In genomic region chr10:80697812-80698211, GRCm38 (mm10) we compare ENCODE assay signal across 10 mouse cellular contexts. TPM values are rescaled to one million over a fixed set of nuclear protein-coding genes. Genes with fewer than 3 reads are reported as not detected.
DNase-seq lines count a peak whose midpoint lies in the region; ATAC-seq and TF ChIP-seq lines count a peak whose summit lies in the region.
"Had no signal": no experiment of that assay in that cellular context is flagged by ENCODE, and none has a peak within 500 bp of the region (broad histone marks: within the 10 kb centered on the region; RNA-seq: fewer than 3 reads in every experiment).

No protein-coding gene starts in this region.

- peaks cover 20% of the 10 kb centered on the region for H3K4me1 ChIP-seq in hindbrain, embryonic 14.5 days (replicated peaks; ENCODE audit: control insufficient read depth, insufficient read depth, low read length)
- peaks cover 27% of the 10 kb centered on the region for H3K4me1 ChIP-seq in hindbrain, embryonic 16.5 days (ENCODE audit: control insufficient read depth, insufficient read depth, low read depth, low read length)
- peaks cover 87% of the 10 kb centered on the region for H3K4me1 ChIP-seq in G1E (ENCODE audit: insufficient read depth, low read depth, low read length)
- peaks cover 89% of the 10 kb centered on the region for H3K4me1 ChIP-seq in liver, embryonic 16.5 days (ENCODE audit: control insufficient read depth, low read depth, low read length)

- H3K9ac ChIP-seq in hindbrain, embryonic 14.5 days: 0 out of 2 replicates have a peak overlapping the region, but pooled peaks have one; percentile 11
- no peak overlapping the region for H3K9ac ChIP-seq in hindbrain, embryonic 16.5 days (ENCODE audit: low read depth, low read length)
- peak overlapping the region; percentile 60 for H3K9ac ChIP-seq in liver, embryonic 16.5 days (ENCODE audit: low read depth, low read length)

- H3K36me3 ChIP-seq in hindbrain, embryonic 14.5 days (replicated peaks; ENCODE audit: control insufficient read depth, insufficient read depth): peaks cover 24% of the 10 kb centered on the region; the same call in 1 of the 2 replicates
- H3K36me3 ChIP-seq in hindbrain, embryonic 16.5 days (ENCODE audit: control insufficient read depth, insufficient read depth, low read length): no peaks in the 10 kb centered on the region
- H3K36me3 ChIP-seq in G1E (replicated peaks): peaks cover 63% of the 10 kb centered on the region
- H3K36me3 ChIP-seq in liver, embryonic 16.5 days (ENCODE audit: control insufficient read depth, insufficient read depth): no peaks in the 10 kb centered on the region

- H3K4me3 ChIP-seq in hindbrain, embryonic 14.5 days (replicated peaks; ENCODE audit: low read length): no peak overlapping the region
- H3K4me3 ChIP-seq in hindbrain, embryonic 16.5 days (ENCODE audit: low read length): no peak overlapping the region
- peak overlapping the region; percentile 64; the same call in 1 of the 2 replicates for H3K4me3 ChIP-seq in G1E (ENCODE audit: low read depth, low read length)
- H3K4me3 ChIP-seq in liver, embryonic 16.5 days (ENCODE audit: low read depth, low read length): peak overlapping the region; percentile 41

- H3K27ac ChIP-seq in hindbrain, embryonic 14.5 days: peak overlapping the region; percentile 5; the same call in 1 of the 2 replicates
- no peak overlapping the region for H3K27ac ChIP-seq in hindbrain, embryonic 16.5 days (ENCODE audit: low read depth, low read length)
- peak overlapping the region; percentile 91 for H3K27ac ChIP-seq in liver, embryonic 16.5 days (ENCODE audit: low read length)

- no peak for DNase-seq in hindbrain, embryonic 14.5 days (ENCODE audit: low spot score)
- peak; percentile 72 for DNase-seq in G1E (ENCODE audit: low spot score)
- peak; percentile 85 for DNase-seq in c-Kit-positive CD71-positive TER-119-negative erythroid progenitor cells, embryonic 14.5 days (ENCODE audit: low read depth)
- no peak for DNase-seq in kidney, adult 11 months
- DNase-seq: adrenal gland, postnatal 10 days; layer of hippocampus, adult 9-11 months; lung, adult 18-20 months had no signal

- H3K4me2 ChIP-seq in hindbrain, embryonic 14.5 days (replicated peaks): no peak overlapping the region
- no peak overlapping the region for H3K4me2 ChIP-seq in hindbrain, embryonic 16.5 days (ENCODE audit: low read length)
- peak overlapping the region; percentile 71 for H3K4me2 ChIP-seq in liver, embryonic 16.5 days (ENCODE audit: low read depth, low read length)

- no peaks in the 10 kb centered on the region for H3K9me3 ChIP-seq in hindbrain, embryonic 14.5 days (ENCODE audit: control insufficient read depth, low read length)
- no peaks in the 10 kb centered on the region for H3K9me3 ChIP-seq in hindbrain, embryonic 16.5 days (ENCODE audit: control insufficient read depth, low read length)
- no peaks in the 10 kb centered on the region for H3K9me3 ChIP-seq in G1E (replicated peaks)
- no peaks in the 10 kb centered on the region for H3K9me3 ChIP-seq in liver, embryonic 16.5 days (replicated peaks; ENCODE audit: control insufficient read depth, low read length)

- WGBS in hindbrain, embryonic 14.5 days: 80% methylated on average over 9 of the region's 9 CpGs
- WGBS in hindbrain, embryonic 16.5 days: 79% methylated on average over 9 of the region's 9 CpGs
- 19% methylated on average over 9 of the region's 9 CpGs for WGBS in liver, embryonic 16.5 days (ENCODE audit: insufficient replicate concordance)

- TF ChIP-seq CTCF in G1E (IDR thresholded peaks at IDR 0.05; ENCODE audit: low read depth, low read length): no peak

- no peaks in the 10 kb centered on the region for H3K27me3 ChIP-seq in hindbrain, embryonic 14.5 days (ENCODE audit: control insufficient read depth, insufficient read depth, low read length)
- H3K27me3 ChIP-seq in hindbrain, embryonic 16.5 days (replicated peaks; ENCODE audit: control insufficient read depth, insufficient read depth, low read length): no peaks in the 10 kb centered on the region
- no peaks in the 10 kb centered on the region for H3K27me3 ChIP-seq in G1E (ENCODE audit: insufficient read depth, low read length)
- no peaks in the 10 kb centered on the region for H3K27me3 ChIP-seq in liver, embryonic 16.5 days (ENCODE audit: control insufficient read depth, insufficient read depth, low read depth, low read length)

- ATAC-seq in hindbrain, embryonic 14.5 days (ENCODE audit: low FRiP score): no peak
- ATAC-seq in hindbrain, embryonic 16.5 days: no peak
- ATAC-seq in G1E (ENCODE audit: extremely low read depth, insufficient number of reproducible peaks, low FRiP score, poor library complexity, severe bottlenecking): peak; percentile 52
- peak; percentile 58 for ATAC-seq in liver, embryonic 16.5 days (ENCODE audit: low read depth)
- ATAC-seq in inflammation-experienced regulatory T-cells, adult 6 months: no peak

RNA-seq across cellular contexts. Expression of gene Mob3a, which starts 4.0 kb away (rescaled TPM):
- polyA plus RNA-seq in hindbrain, embryonic 14.5 days (2014; fragmentation: Nextera tagmentation; extraction: Ambion mirVana): 45.3 and 47.1 TPM in 2 replicates
- 56.9 and 59.5 TPM in 2 replicates for polyA plus RNA-seq in hindbrain, embryonic 16.5 days (2015; fragmentation: Nextera tagmentation; extraction: Ambion mirVana)
- 44.4 and 52.8 TPM in 2 replicates for total RNA-seq in G1E (2014; fragmentation: Nextera tagmentation)
- total RNA-seq in G1E (2017): 53.8 and 61.8 TPM in 2 replicates
- polyA plus RNA-seq in G1E (2012): 45.8 and 54.2 TPM in 2 replicates
- polyA plus RNA-seq in liver, embryonic 16.5 days (2015; fragmentation: Nextera tagmentation; extraction: Ambion mirVana): 26.1 and 27.4 TPM in 2 replicates
- 100 to 1,000 TPM; 190 to 248 (median 240) TPM for polyA plus RNA-seq in inflammation-experienced regulatory T-cells, adult 6 months (2017; shearing (Covaris generic))

RNA-seq across cellular contexts. Expression of gene Izumo4, which starts 4.2 kb away (rescaled TPM):
- polyA plus RNA-seq in hindbrain, embryonic 14.5 days (2014; fragmentation: Nextera tagmentation; extraction: Ambion mirVana): 20.0 and 20.4 TPM in 2 replicates
- polyA plus RNA-seq in hindbrain, embryonic 16.5 days (2015; fragmentation: Nextera tagmentation; extraction: Ambion mirVana): 43.7 and 50.4 TPM in 2 replicates
- total RNA-seq in G1E (2014; fragmentation: Nextera tagmentation): 2.3 and 7.4 TPM in 2 replicates
- total RNA-seq in G1E (2017): 5.9 and 10.3 TPM in 2 replicates
- polyA plus RNA-seq in G1E (2012): 7.5 and 8.2 TPM in 2 replicates
- polyA plus RNA-seq in liver, embryonic 16.5 days (2015; fragmentation: Nextera tagmentation; extraction: Ambion mirVana): 9.3 and 10.4 TPM in 2 replicates
- 100 to 1,000 TPM in 2 of 3 experiments, 10 to 100 TPM in 1; 71.4 to 109 (median 107) TPM for polyA plus RNA-seq in inflammation-experienced regulatory T-cells, adult 6 months (2017; shearing (Covaris generic))

RNA-seq across cellular contexts. Expression of gene Mknk2, which starts 19.9 kb away (rescaled TPM):
- 53.8 and 60.2 TPM in 2 replicates for polyA plus RNA-seq in hindbrain, embryonic 14.5 days (2014; fragmentation: Nextera tagmentation; extraction: Ambion mirVana)
- 35.6 and 55.7 TPM in 2 replicates for polyA plus RNA-seq in hindbrain, embryonic 16.5 days (2015; fragmentation: Nextera tagmentation; extraction: Ambion mirVana)
- total RNA-seq in G1E (2014; fragmentation: Nextera tagmentation) (127 and 140 TPM in 2 replicates), G1E (2017) (70.4 and 72.2 TPM in 2 replicates)
- polyA plus RNA-seq in G1E (2012): 455 and 521 TPM in 2 replicates
- polyA plus RNA-seq in liver, embryonic 16.5 days (2015; fragmentation: Nextera tagmentation; extraction: Ambion mirVana): 41.5 and 54.4 TPM in 2 replicates
- 10 to 100 TPM; 50.3 to 61.4 (median 50.9) TPM for polyA plus RNA-seq in inflammation-experienced regulatory T-cells, adult 6 months (2017; shearing (Covaris generic))

RNA-seq across cellular contexts. Expression of gene Btbd2, which starts 40.9 kb away (rescaled TPM):
- polyA plus RNA-seq in hindbrain, embryonic 14.5 days (2014; fragmentation: Nextera tagmentation; extraction: Ambion mirVana): 83.2 and 83.7 TPM in 2 replicates
- 21.2 and 83.2 TPM in 2 replicates for polyA plus RNA-seq in hindbrain, embryonic 16.5 days (2015; fragmentation: Nextera tagmentation; extraction: Ambion mirVana)
- total RNA-seq in G1E (2014; fragmentation: Nextera tagmentation) (11.1 and 19.7 TPM in 2 replicates), G1E (2017) (17.9 and 19.2 TPM in 2 replicates)
- 96.3 and 102 TPM in 2 replicates for polyA plus RNA-seq in G1E (2012)
- 2.8 and 5.1 TPM in 2 replicates for polyA plus RNA-seq in liver, embryonic 16.5 days (2015; fragmentation: Nextera tagmentation; extraction: Ambion mirVana)
- polyA plus RNA-seq in inflammation-experienced regulatory T-cells, adult 6 months (2017; shearing (Covaris generic)): 10 to 100 TPM in 1 of 3 experiments, 1 to 10 TPM in 2; 3.4 to 10.4 (median 9.2) TPM

RNA-seq across cellular contexts. Expression of gene Ap3d1, which starts 44.3 kb away (rescaled TPM):
- polyA plus RNA-seq in hindbrain, embryonic 14.5 days (2014; fragmentation: Nextera tagmentation; extraction: Ambion mirVana): 112 and 114 TPM in 2 replicates
- polyA plus RNA-seq in hindbrain, embryonic 16.5 days (2015; fragmentation: Nextera tagmentation; extraction: Ambion mirVana): 102 and 105 TPM in 2 replicates
- total RNA-seq in G1E (2014; fragmentation: Nextera tagmentation): 121 and 133 TPM in 2 replicates
- total RNA-seq in G1E (2017): 72.3 and 88.3 TPM in 2 replicates
- polyA plus RNA-seq in G1E (2012): 37.4 and 39.4 TPM in 2 replicates
- polyA plus RNA-seq in liver, embryonic 16.5 days (2015; fragmentation: Nextera tagmentation; extraction: Ambion mirVana): 20.9 and 21.2 TPM in 2 replicates
- polyA plus RNA-seq in inflammation-experienced regulatory T-cells, adult 6 months (2017; shearing (Covaris generic)): 10 to 100 TPM; 20.9 to 33.0 (median 29.8) TPM

Comparison
In these comparisons a context has a peak if more than half of its experiments do, and no peak if none do; other contexts are left out.
1. ATAC-seq: peak in G1E (single experiment) and liver, embryonic 16.5 days (single experiment); none in hindbrain, embryonic 14.5 days (single experiment), hindbrain, embryonic 16.5 days (single experiment) and inflammation-experienced regulatory T-cells, adult 6 months (single experiment).
2. DNase-seq: peak in G1E (single experiment) and c-Kit-positive CD71-positive TER-119-negative erythroid progenitor cells, embryonic 14.5 days (single experiment); none in hindbrain, embryonic 14.5 days (single experiment) and kidney, adult 11 months (single experiment).
3. H3K4me3 ChIP-seq: peak in G1E (single experiment) and liver, embryonic 16.5 days (single experiment); none in hindbrain, embryonic 14.5 days (single experiment) and hindbrain, embryonic 16.5 days (single experiment).